Mouse (Mus musculus) E14TG2a.4 (cell line): ENCODE results near the gene Ypel1.

Experiments used
- CTCF ChIP-seq: conservative IDR thresholded peaks from 2 replicates; pipeline ENCODE4 v1.5.1; 2014; ENCODE audit warnings: low read length
- NANOG ChIP-seq: IDR thresholded peaks from 2 replicates; pipeline ENCODE4 v1.6.1; 2014; ENCODE audit warnings: borderline replicate concordance, low read length, mixed read lengths

GRCm38 (mm10) chr16:17102630-17103220, 33.2 kb downstream of the Ypel1 start:
- no peak for TF ChIP-seq CTCF
- TF ChIP-seq NANOG: no peak
